Mouse (Mus musculus): ENCODE measurements at regions not wholly inside any gene's neighbourhood (a gene's known extent, or its start where the extent isn't known, plus 50 kb on each side); places are given as distances from the start of the nearest gene placed in this dataset.

DNA sequence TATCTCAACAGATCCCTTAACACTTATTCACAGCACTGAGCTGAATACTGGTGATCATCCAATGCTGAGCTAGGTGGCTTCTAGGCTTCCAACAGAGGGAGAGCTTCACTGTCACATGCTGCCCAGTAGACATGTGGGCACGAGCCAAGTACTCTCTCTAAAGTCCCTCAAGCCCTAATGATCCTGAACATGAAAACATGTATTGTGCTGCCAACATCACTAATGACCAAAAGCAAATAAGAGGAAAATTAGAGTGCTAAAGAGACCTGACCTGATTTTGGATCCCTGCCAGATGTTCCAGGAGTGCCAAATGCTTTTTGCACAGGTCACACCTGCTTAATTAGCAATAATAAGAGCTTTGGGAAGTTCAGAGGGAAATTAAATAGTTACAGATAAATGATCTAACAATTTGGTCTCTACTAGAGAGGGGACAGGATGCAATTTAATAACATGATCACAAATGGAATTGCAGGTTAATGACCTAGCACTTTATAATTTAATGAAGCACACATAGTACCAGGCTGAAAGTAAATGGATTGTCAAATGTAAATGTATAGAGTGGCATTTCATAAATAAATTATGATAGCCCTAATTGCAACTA lies 215.6 kb upstream of the Ins1 start:
- no peak for DNase-seq (ENCODE audit: low spot score in 2 of 2)

DNA sequence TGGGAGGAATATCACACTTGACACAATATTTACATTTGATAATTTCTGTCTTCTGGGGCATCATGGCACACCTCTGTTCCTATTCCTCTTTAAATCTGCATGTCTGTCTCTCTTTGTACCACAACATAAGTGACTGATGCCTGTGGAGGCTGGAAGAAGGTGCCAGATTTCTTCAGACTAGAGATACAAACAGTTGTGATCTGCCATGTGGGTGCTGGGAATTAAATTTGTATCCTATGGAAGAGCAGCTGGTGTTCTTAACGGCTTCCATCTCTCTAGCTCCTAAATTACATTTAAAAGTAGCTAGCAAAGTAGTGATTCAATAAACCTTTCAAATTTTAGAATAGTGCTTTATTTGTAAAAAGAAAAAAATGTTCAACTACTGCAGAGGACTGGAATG lies 195.3 kb upstream of the Ins1 start:
- peak; percentile 5 to 27 for DNase-seq (ENCODE audit: low spot score in 2 of 2)

DNA sequence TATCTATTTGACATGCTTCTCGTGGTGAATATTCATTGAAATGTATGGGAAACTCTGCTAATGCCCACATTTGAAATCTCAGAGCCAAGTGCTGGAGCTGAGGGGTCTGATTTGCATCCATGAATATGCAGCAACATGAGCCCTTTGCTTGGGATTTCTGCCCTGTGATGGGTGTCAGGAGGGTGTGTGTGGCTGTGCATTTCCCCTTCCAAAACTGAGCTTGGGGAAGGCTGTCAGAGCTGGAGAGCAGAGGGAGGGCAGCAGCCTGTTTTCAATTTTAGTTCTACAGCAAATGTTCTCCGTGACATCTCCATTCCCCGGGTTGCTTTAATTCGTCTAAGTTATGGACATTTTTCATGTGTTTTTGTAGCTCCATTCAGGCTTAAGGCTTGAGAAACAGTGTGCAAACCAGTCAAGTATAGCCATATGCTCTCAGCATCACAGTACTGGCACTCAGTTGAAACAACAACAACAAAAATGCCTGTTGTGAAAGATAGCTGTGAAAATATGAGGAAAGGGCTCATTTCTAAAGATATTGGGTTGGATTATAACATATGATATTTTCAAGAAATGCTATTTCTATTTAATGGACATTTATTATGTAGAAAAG lies 194.1 kb upstream of the Ins1 start:
- DNase-seq (ENCODE audit: low spot score in 2 of 2): no peak

DNA sequence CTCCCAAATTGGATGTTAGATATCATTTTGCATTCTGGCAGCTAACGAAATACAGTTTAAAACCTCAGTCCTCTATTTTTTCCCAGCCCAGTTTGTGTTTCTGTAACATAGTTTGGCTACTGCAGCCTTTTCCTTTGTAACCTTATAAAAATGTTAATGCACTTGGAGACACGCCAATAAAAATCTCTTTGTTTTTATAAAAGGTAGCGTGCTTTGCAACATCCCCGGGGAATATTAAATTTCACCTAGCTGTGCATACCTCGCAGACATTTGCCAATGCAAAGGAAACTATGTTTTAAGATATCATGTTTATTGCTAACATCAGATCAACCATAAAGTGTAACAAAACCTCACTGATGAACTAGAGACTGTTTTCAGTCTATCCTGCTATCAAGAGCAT lies 192.9 kb upstream of the Ins1 start:
- no peak for DNase-seq (ENCODE audit: low spot score in 2 of 2)

DNA sequence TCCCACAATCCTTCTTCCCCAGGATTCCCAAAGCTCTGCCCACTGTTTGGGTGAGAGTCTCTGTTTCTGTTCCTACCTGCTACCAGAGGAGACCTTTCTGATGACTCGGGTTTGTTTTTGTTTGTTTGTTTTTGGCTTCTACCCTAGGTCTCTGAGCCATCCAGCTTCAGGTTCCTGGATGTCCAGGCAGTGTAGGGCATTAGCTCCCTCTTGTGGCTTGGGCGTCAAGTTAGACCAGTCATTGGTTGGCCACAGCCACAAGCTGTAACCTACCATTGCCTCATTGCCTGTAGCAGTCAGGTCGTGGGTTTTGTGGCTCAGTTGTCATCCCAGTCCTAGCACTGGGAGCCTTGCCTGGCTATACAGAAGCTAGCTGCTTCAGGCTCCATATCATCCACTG lies 185.1 kb upstream of the Ins1 start:
- DNase-seq (ENCODE audit: low spot score in 2 of 2): no peak

DNA sequence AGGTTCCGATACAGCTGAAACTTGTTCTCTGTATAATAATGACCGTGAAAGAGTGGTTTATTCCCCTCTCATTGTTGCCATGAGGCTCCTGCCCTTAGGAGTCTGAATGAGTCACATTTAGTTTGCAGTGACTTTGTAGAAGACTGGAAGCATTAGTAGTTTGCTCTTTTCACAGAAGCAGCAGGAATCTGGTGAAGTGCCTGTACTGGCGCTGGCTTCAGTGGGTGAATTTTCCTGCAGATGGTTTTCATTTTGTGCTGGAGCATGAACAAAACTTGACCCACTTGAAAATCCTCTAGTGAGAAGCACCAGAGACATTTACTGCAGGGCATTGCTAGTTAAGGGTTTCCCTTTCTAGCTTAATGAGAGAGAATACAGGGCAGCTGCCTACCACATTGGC lies 151.7 kb upstream of the Ins1 start:
- peak; percentile 0 to 1 for DNase-seq (ENCODE audit: low spot score in 2 of 2)
